Mouse (Mus musculus) hindbrain, embryonic 14.5 days (tissue): ENCODE results near the gene Tollip. TPM values are rescaled to one million over a fixed set of nuclear protein-coding genes. Genes with fewer than 3 reads are reported as not detected.

Source experiments
- ATAC-seq: fragments of 200-750 bp; cut with Nextera tagmentation; 2 replicates; pipeline ENCODE4 v1.8.0; 2017; ENCODE audit warnings: moderate number of reproducible peaks, mild to moderate bottlenecking, moderate TSS enrichment, moderate library complexity; ENCODE audit not compliant: low FRiP score
- DNase-seq: peaks from one replicate; pipeline ENCODE4 v3.0.0-alpha.2; 2015; ENCODE audit warnings: low spot score
- H3K27ac ChIP-seq: fragments of 300-500 bp; sonication (generic); 2 replicates; pipeline ENCODE4 v1.5.1; 2014; ENCODE audit warnings: mild to moderate bottlenecking, moderate library complexity
- H3K27me3 ChIP-seq: fragments of 300-500 bp; sonication (generic); 2 replicates; pipeline ENCODE4 v1.6.1; 2014; ENCODE audit warnings: mild to moderate bottlenecking, low read length, mixed read lengths; ENCODE audit not compliant: control insufficient read depth, insufficient read depth
- H3K36me3 ChIP-seq: fragments of 300-500 bp; sonication (generic); replicated peaks from 2 replicates; pipeline ENCODE4 v1.6.1; 2014; ENCODE audit not compliant: control insufficient read depth, insufficient read depth
- H3K4me1 ChIP-seq: fragments of 300-500 bp; sonication (generic); replicated peaks from 2 replicates; pipeline ENCODE4 v1.6.1; 2014; ENCODE audit warnings: antibody characterized with exemption, low read length, mixed read lengths; ENCODE audit not compliant: control insufficient read depth, insufficient read depth
- H3K4me2 ChIP-seq: fragments of 300-500 bp; sonication (generic); replicated peaks from 2 replicates; pipeline ENCODE4 v1.6.1; 2014; ENCODE audit warnings: mild to moderate bottlenecking, moderate library complexity
- H3K4me3 ChIP-seq: fragments of 300-500 bp; sonication (generic); replicated peaks from 2 replicates; pipeline ENCODE4 v1.5.1; 2014; ENCODE audit warnings: mild to moderate bottlenecking, low read length
- H3K9ac ChIP-seq: fragments of 300-500 bp; sonication (generic); 2 replicates; pipeline ENCODE4 v1.6.1; 2014
- H3K9me3 ChIP-seq: fragments of 300-500 bp; sonication (generic); 2 replicates; pipeline ENCODE4 v1.6.1; 2016; ENCODE audit warnings: low read length; ENCODE audit not compliant: control insufficient read depth
- WGBS: fragments of 180-500 bp; shearing (Covaris S2); extraction: QIAGEN DNeasy Blood & Tissue Kit; methylation state at CpG from one replicate; pipeline ENCODE4 v1.1.7; 2014; 5-methylcytosine and 5-hydroxymethylcytosine counted together
- polyA plus RNA-seq: library from polyadenylated mRNA; unstranded; fragments of >200 nt; fragmentation: Nextera tagmentation; extraction: Ambion mirVana; gene quantifications from 2 replicates; pipeline ENCODE4 v1.2.1, GENCODE M21; 2014

Tollip gene
- polyA plus RNA-seq, 1 experiment from 2014 or later, result 71.9 TPM

GRCm38 (mm10) chr7:141838779-141839178, 79.5 kb downstream of the Tollip start, which contains the start of gene Muc5b:
Gene Muc5b (plus strand): TSS chr7:141839070.
- no peaks in the 10 kb centered on the region for H3K36me3 ChIP-seq
- no peak for DNase-seq
- ATAC-seq, result no peak

GRCm38 (mm10) chr7:141836423-141836822, 81.9 kb downstream of the Tollip start:
- no peaks in the 10 kb centered on the region for H3K27me3 ChIP-seq
- 82% methylated on average over 8 of the region's 8 CpGs for WGBS
- no peak overlapping the region for H3K9ac ChIP-seq
- ATAC-seq (no peak), DNase-seq (no peak)
- no peaks in the 10 kb centered on the region for H3K4me1 ChIP-seq
- H3K27ac ChIP-seq, result no peak overlapping the region
- no peaks in the 10 kb centered on the region for H3K36me3 ChIP-seq
- no peaks in the 10 kb centered on the region for H3K9me3 ChIP-seq
- no peak overlapping the region for H3K4me2 ChIP-seq
- no peak overlapping the region for H3K4me3 ChIP-seq

More at GRCm38 (mm10) chr7:141838779-141839178, 79.5 kb downstream of the Tollip start, which contains the start of gene Muc5b:
- no peak within 1 kb of the TSS for H3K4me3 ChIP-seq
- H3K27ac ChIP-seq, result no peak within 1 kb of the TSS
- no peaks in the 10 kb centered on the region for H3K4me1 ChIP-seq
- 64% methylated on average over 5 of the region's 5 CpGs for WGBS
- H3K9ac ChIP-seq, result no peak within 1 kb of the TSS
- no peaks in the 10 kb centered on the region for H3K9me3 ChIP-seq
- no peak within 1 kb of the TSS for H3K4me2 ChIP-seq
- H3K27me3 ChIP-seq, result no peaks in the 10 kb centered on the region

GRCm38 (mm10) chr7:141835941-141836340, 82.4 kb downstream of the Tollip start:
- DNase-seq, result no peak
- no peak overlapping the region for H3K9ac ChIP-seq
- no peak overlapping the region for H3K4me2 ChIP-seq
- no peaks in the 10 kb centered on the region for H3K4me1 ChIP-seq
- H3K4me3 ChIP-seq, result no peak overlapping the region
- H3K9me3 ChIP-seq, result no peaks in the 10 kb centered on the region
- ATAC-seq, result no peak
- H3K27me3 ChIP-seq, result no peaks in the 10 kb centered on the region
- 80% methylated on average over 7 of the region's 7 CpGs for WGBS
- H3K27ac ChIP-seq, result no peak overlapping the region
- no peaks in the 10 kb centered on the region for H3K36me3 ChIP-seq

Other genes with a start within 250 kb of the Tollip start
- 0.36 and 0.72 TPM in 2 replicates for gene Muc2, start 228.2 kb downstream of the Tollip start, polyA plus RNA-seq
- gene Muc5ac, start 129.5 kb downstream of the Tollip start, polyA plus RNA-seq, result not detected in 2 replicates
- 0.03 TPM in 1 of 2 replicates, not detected in the other for gene Muc5b, start 79.4 kb downstream of the Tollip start, polyA plus RNA-seq
- gene Brsk2, start 31.2 kb upstream of the Tollip start, polyA plus RNA-seq, result 23.3 and 24.8 TPM in 2 replicates
- gene Mob2, start 142.6 kb upstream of the Tollip start, polyA plus RNA-seq, result 46.4 and 50.2 TPM in 2 replicates
- gene Dusp8, start 177.3 kb upstream of the Tollip start, polyA plus RNA-seq, result 133 and 142 TPM in 2 replicates
- gene Gm45618, start 202.2 kb upstream of the Tollip start, polyA plus RNA-seq, result not detected in 2 replicates
- not detected in 2 replicates for gene Gm39115, start 217.5 kb upstream of the Tollip start, polyA plus RNA-seq
- 0.15 TPM in 1 of 2 replicates, not detected in the other for gene Gm45337, start 226.1 kb upstream of the Tollip start, polyA plus RNA-seq
- gene Gm29735, start 238.6 kb upstream of the Tollip start, polyA plus RNA-seq, result not detected in 2 replicates
- not detected in 2 replicates for gene Gm4553, start 247.2 kb upstream of the Tollip start, polyA plus RNA-seq